Mouse (Mus musculus) liver, embryonic 11.5 days (tissue): ENCODE measurements around the gene Ubr2. TPM values are rescaled to one million over a fixed set of nuclear protein-coding genes. Genes with fewer than 3 reads are reported as not detected.

Source experiments
- ATAC-seq: fragments of 200-750 bp; cut with Nextera tagmentation; replicated peaks from 2 replicates; pipeline ENCODE4 v1.8.0; 2017; ENCODE audit warnings: moderate number of reproducible peaks, mild to moderate bottlenecking, moderate TSS enrichment, moderate library complexity; ENCODE audit not compliant: low FRiP score
- DNase-seq: peaks from one replicate; pipeline ENCODE4 v3.0.0-alpha.2; 2017; ENCODE audit warnings: low spot score
- H3K27ac ChIP-seq: fragments of 300-500 bp; sonication (generic); 2 replicates; pipeline ENCODE4 v1.5.1; 2014; ENCODE audit warnings: mild to moderate bottlenecking, low read depth, low read length, control low read depth
- H3K27me3 ChIP-seq: fragments of 300-500 bp; sonication (generic); replicated peaks from 2 replicates; pipeline ENCODE4 v1.6.1; 2014; ENCODE audit warnings: low read length, mixed read lengths; ENCODE audit not compliant: control insufficient read depth, insufficient read depth
- H3K36me3 ChIP-seq: fragments of 300-500 bp; sonication (generic); 2 replicates; pipeline ENCODE4 v1.6.1; 2014; ENCODE audit warnings: mild to moderate bottlenecking, low read length, moderate library complexity, mixed read lengths; ENCODE audit not compliant: control insufficient read depth, insufficient read depth
- H3K4me1 ChIP-seq: fragments of 300-500 bp; sonication (generic); replicated peaks from 2 replicates; pipeline ENCODE4 v1.6.1; 2014; ENCODE audit warnings: low read length, mixed read lengths; ENCODE audit not compliant: control insufficient read depth, insufficient read depth
- H3K4me2 ChIP-seq: fragments of 300-500 bp; sonication (generic); 2 replicates; pipeline ENCODE4 v1.6.1; 2014; ENCODE audit warnings: mild to moderate bottlenecking, control low read depth, moderate library complexity
- H3K4me3 ChIP-seq: fragments of 300-500 bp; sonication (generic); 2 replicates; pipeline ENCODE4 v1.5.1; 2014; ENCODE audit warnings: low read depth, low read length, control low read depth
- H3K9ac ChIP-seq: fragments of 300-500 bp; sonication (generic); 2 replicates; pipeline ENCODE4 v1.6.1; 2014; ENCODE audit warnings: low read depth, low read length, control low read depth
- H3K9me3 ChIP-seq: fragments of 300-500 bp; sonication (generic); 2 replicates; pipeline ENCODE4 v1.6.1; 2016; ENCODE audit warnings: low read length, inconsistent platforms, mixed read lengths; ENCODE audit not compliant: control insufficient read depth
- WGBS: fragments of 180-500 bp; shearing (Covaris S2); extraction: QIAGEN DNeasy Blood & Tissue Kit; methylation state at CpG from one replicate; pipeline ENCODE4 v1.1.7; 2014; 5-methylcytosine and 5-hydroxymethylcytosine counted together
- polyA plus RNA-seq: library from polyadenylated mRNA; unstranded; fragments of >200 nt; fragmentation: Nextera tagmentation; extraction: Ambion mirVana; gene quantifications from 2 replicates; pipeline ENCODE4 v1.2.1, GENCODE M21; 2014

Gene Ubr2
- polyA plus RNA-seq, 1 experiment from 2014 or later, result 19.1 TPM

GRCm38 (mm10) chr17:46962153-46962552 is 48.2 kb downstream of the Ubr2 start:
- Histone ChIP-seq H3K36me3 (peaks cover 59% of the 10 kb centered on the region), H3K4me3 (no peak overlapping the region), H3K9ac (no peak overlapping the region), H3K27ac (no peak overlapping the region), H3K4me2 (no peak overlapping the region), H3K27me3 (no peaks in the 10 kb centered on the region), H3K4me1 (peaks cover 2% of the 10 kb centered on the region; the same call in 1 of the 2 replicates), H3K9me3 (no peaks in the 10 kb centered on the region)
- 46% methylated on average over 3 of the region's 3 CpGs for WGBS
- no peak for DNase-seq
- ATAC-seq, result no peak

DNA sequence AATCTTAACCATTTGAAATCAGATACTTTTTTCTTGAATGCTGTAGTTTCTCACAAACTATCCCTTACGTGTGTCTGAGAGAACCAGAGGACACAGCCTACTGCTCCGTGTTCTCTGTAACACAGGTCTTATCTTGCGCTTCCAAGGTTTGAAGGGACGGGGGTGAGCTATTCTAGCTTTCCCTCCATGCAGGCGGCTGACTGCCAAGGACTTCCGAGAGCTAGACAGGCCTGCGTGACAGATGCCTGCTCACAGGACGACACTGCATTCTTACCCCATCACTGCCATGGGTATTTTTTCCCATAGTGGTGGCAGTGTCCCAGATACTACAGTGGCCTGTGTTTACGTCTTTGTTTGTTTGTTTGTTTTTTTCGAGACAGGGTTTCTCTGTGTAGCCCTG is 50.1 kb downstream of the Ubr2 start:
- Histone ChIP-seq H3K9ac (no peak overlapping the region), H3K4me2 (no peak overlapping the region), H3K9me3 (no peaks in the 10 kb centered on the region), H3K27ac (no peak overlapping the region), H3K36me3 (peaks cover 58% of the 10 kb centered on the region), H3K4me1 (peaks cover 2% of the 10 kb centered on the region; the same call in 1 of the 2 replicates), H3K27me3 (no peaks in the 10 kb centered on the region), H3K4me3 (no peak overlapping the region)
- no peak for DNase-seq
- WGBS, result 85% methylated on average over 10 of the region's 10 CpGs
- ATAC-seq, result no peak

- 95% methylated on average over 2 of the region's 2 CpGs for WGBS
Observed at GRCm38 (mm10) chr17:46958045-46958444, 52.3 kb downstream of the Ubr2 start.

DNA sequence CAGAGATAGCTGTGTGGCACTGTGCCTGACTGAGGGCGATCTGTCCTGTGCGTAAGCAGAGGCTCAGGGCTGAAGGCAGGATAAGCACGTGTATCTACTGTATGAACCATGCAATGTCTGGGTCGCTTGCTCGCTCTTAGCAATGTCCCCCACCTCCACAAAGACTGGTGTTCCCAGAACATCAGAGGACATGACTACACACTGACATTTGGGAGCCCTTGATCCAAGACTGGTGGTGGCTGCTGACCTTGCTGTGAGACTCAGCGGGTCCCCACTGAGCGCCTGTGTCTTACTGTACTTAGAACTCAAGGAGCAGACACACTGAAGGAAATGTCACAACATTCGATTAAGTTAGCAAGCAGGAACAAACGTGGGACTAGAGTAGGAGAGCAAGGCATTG is 64.1 kb downstream of the Ubr2 start:
- no peak overlapping the region for H3K9ac ChIP-seq
- no peak overlapping the region for H3K4me2 ChIP-seq
- DNase-seq (no peak), ATAC-seq (no peak)
- H3K27me3 ChIP-seq, result no peaks in the 10 kb centered on the region
- WGBS, result 88% methylated on average over 9 of the region's 9 CpGs
- no peaks in the 10 kb centered on the region for H3K9me3 ChIP-seq
- no peaks in the 10 kb centered on the region for H3K4me1 ChIP-seq
- no peak overlapping the region for H3K27ac ChIP-seq
- H3K4me3 ChIP-seq, result no peak overlapping the region
- peaks cover 52% of the 10 kb centered on the region for H3K36me3 ChIP-seq

More at GRCm38 (mm10) chr17:46958045-46958444, 52.3 kb downstream of the Ubr2 start:
- DNase-seq (no peak), ATAC-seq (no peak)
- no peak overlapping the region for H3K4me3 ChIP-seq
- H3K36me3 ChIP-seq, result peaks cover 68% of the 10 kb centered on the region
- H3K27me3 ChIP-seq, result no peaks in the 10 kb centered on the region
- peaks cover 2% of the 10 kb centered on the region; the same call in 1 of the 2 replicates for H3K4me1 ChIP-seq
- no peaks in the 10 kb centered on the region for H3K9me3 ChIP-seq
- H3K4me2 ChIP-seq, result no peak overlapping the region
- no peak overlapping the region for H3K9ac ChIP-seq
- H3K27ac ChIP-seq, result no peak overlapping the region

DNA sequence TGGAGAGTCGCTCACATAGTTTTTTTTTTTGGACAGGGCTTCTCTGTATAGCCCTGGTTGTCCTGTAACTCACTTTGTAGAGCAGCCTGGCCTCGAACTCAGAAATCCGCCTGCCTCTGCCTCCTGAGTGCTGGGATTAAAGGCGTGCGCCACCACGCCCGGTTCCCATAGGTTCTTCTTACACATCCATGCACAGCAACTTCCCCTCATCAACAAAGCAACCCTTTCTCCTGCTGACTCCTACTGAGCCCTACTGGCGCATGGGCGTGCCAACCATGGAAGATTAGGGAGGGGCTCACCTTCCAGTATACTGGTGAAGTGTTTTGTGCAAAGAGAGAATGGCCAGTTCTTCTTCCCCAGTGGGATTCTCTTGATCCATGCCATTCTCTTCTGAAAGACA is 67.9 kb downstream of the Ubr2 start:
- no peak overlapping the region for H3K4me3 ChIP-seq
- no peak overlapping the region for H3K4me2 ChIP-seq
- H3K36me3 ChIP-seq, result peaks cover 67% of the 10 kb centered on the region
- no peak overlapping the region for H3K27ac ChIP-seq
- no peak for DNase-seq
- ATAC-seq, result no peak
- no peaks in the 10 kb centered on the region for H3K4me1 ChIP-seq
- no peaks in the 10 kb centered on the region for H3K27me3 ChIP-seq
- WGBS, result 91% methylated on average over 9 of the region's 9 CpGs
- H3K9ac ChIP-seq, result no peak overlapping the region
- no peaks in the 10 kb centered on the region for H3K9me3 ChIP-seq

GRCm38 (mm10) chr17:46940461-46940860 is 69.9 kb downstream of the Ubr2 start:
- ATAC-seq, result no peak
- H3K9ac ChIP-seq, result no peak overlapping the region
- WGBS, result 92% methylated on average over 8 of the region's 8 CpGs
- no peaks in the 10 kb centered on the region for H3K27me3 ChIP-seq
- no peak overlapping the region for H3K27ac ChIP-seq
- no peak for DNase-seq
- peaks cover 65% of the 10 kb centered on the region for H3K36me3 ChIP-seq
- H3K4me3 ChIP-seq, result no peak overlapping the region
- H3K4me2 ChIP-seq, result no peak overlapping the region
- H3K9me3 ChIP-seq, result no peaks in the 10 kb centered on the region
- no peaks in the 10 kb centered on the region for H3K4me1 ChIP-seq

DNA sequence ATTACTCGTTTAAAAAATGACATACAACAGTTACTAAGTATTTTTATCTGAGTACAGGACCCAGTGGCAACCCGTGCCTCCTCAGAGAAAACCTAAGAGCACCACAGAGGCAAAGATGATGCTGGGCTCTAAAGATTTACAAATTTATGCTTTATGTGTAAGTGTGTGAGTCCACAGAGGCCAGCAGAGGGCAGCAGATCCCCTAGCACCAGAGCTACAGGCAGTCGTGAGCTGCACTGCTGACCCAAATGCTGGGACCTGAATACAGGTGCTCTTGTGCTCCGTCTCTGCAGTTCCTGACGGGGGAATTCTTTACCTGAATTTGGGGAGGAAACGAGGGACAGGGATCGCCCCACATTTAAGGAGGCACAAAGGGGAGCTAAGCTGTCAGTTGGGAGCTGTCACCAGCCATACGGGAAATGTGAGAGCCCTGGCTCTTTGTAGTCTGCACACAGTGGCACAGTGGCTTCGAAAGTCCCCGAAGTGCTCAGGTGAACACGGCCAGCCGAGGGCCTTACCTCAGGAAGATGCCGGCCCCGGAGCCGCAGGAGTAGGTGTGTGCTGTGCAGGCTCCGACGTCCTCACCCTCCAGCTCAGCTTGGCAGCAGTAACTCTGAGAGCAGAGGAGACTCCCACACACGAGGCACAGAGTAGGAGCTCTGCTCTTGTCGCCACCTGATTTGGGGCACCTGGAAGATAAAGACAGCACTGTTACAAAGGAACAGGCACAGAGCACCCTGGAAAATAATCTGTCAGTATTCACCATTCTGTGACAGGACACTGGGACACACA is 76.6 kb downstream of the Ubr2 start:
- 81% methylated on average over 19 of the region's 19 CpGs for WGBS
- DNase-seq (no peak), ATAC-seq (no peak; the same call in 1 of the 2 replicates)

GRCm38 (mm10) chr17:46932961-46933360 is 77.4 kb downstream of the Ubr2 start:
- H3K4me2 ChIP-seq, result no peak overlapping the region
- WGBS, result 89% methylated on average over 5 of the region's 5 CpGs
- H3K27me3 ChIP-seq, result no peaks in the 10 kb centered on the region
- H3K9me3 ChIP-seq, result no peaks in the 10 kb centered on the region
- no peak for DNase-seq
- ATAC-seq, result no peak
- no peak overlapping the region for H3K27ac ChIP-seq
- no peaks in the 10 kb centered on the region for H3K4me1 ChIP-seq
- H3K36me3 ChIP-seq, result peaks cover 60% of the 10 kb centered on the region
- no peak overlapping the region for H3K9ac ChIP-seq
- no peak overlapping the region for H3K4me3 ChIP-seq

More for the DNA sequence above, 76.6 kb downstream of the Ubr2 start:
- no peak overlapping the region for H3K9ac ChIP-seq
- H3K9me3 ChIP-seq, result no peaks in the 10 kb centered on the region
- H3K36me3 ChIP-seq, result peaks cover 62% of the 10 kb centered on the region
- no peak overlapping the region for H3K4me2 ChIP-seq
- no peaks in the 10 kb centered on the region for H3K4me1 ChIP-seq
- H3K27ac ChIP-seq, result no peak overlapping the region; the same call in 1 of the 2 replicates
- H3K4me3 ChIP-seq, result no peak overlapping the region
- H3K27me3 ChIP-seq, result no peaks in the 10 kb centered on the region

DNA sequence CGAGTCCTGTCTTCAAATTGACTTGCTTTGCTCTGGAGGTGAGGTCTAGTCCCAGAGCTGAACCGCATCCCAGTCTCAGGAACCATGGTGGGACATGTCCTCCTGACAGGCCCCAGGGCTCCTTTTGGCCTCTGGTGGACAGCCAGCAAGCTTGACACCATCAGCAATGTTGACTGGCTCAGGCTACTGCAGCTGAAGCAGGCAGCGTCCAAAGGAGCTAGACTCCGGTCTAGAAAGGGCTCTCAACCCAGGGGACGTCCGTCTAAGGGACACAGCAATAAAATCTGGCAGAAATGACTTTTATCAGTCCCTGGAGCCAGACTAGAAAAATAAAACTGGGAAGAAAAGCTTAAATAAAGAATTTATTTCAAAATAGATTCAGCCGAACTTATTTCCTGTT is 80.5 kb downstream of the Ubr2 start:
- Histone ChIP-seq H3K27ac (no peak overlapping the region), H3K27me3 (no peaks in the 10 kb centered on the region), H3K4me3 (no peak overlapping the region), H3K4me1 (no peaks in the 10 kb centered on the region), H3K9ac (no peak overlapping the region), H3K36me3 (peaks cover 43% of the 10 kb centered on the region), H3K9me3 (no peaks in the 10 kb centered on the region), H3K4me2 (no peak overlapping the region)
- no peak for DNase-seq
- 90% methylated on average over 7 of the region's 7 CpGs for WGBS
- ATAC-seq, result no peak
